Mouse (Mus musculus): Measurements from ENCODE around the gene Cpne5.
"Not testable (repeated sequence)": the region's sequence is repeated elsewhere in the genome, so short reads cannot be mapped to it uniquely, and the experiment has no call there.

Gene Cpne5

DNA sequence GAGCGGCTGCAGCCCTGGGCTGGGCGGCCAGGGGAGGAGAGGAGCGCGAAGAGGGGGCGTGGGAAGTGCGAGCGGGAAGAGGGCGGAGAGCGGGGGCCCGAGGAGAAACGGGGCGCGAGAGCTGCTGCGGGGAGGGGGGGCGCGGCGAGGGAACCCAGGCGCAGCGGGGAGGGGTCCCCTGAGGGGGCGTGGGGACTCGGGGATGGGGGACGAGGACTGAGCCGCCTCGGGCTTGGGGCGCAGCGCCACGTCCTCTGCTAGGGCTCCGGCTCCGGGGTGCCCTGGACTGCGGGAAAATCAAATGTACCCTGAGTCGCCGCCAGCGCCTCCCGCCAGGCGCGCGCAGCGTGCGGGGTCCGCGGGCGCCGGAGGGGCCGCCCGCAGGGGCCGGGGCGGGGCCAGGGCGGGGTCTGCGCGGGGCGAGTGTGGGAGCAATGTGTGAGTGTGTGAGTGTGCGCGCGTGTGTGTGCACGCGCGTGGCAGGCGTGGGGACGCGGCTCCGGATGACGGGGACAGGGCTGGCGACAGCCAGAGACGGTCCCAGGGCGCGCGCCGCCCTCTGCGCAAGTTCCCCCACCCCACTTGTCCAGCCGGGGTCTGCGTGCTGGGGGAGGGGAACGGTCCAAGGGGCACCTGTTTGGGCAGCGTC is at the start of gene Cpne5:
TSS of gene Cpne5 (minus strand) at position 396 of the 649 bp plus-strand sequence.
- DNase-seq (ENCODE audit: low spot score), result no peak

- DNase-seq (ENCODE audit: low spot score), result no peak
These were observed 44.4 kb upstream of the Cpne5 start for GRCm38 (mm10) chr17:29282216-29282952.

DNA sequence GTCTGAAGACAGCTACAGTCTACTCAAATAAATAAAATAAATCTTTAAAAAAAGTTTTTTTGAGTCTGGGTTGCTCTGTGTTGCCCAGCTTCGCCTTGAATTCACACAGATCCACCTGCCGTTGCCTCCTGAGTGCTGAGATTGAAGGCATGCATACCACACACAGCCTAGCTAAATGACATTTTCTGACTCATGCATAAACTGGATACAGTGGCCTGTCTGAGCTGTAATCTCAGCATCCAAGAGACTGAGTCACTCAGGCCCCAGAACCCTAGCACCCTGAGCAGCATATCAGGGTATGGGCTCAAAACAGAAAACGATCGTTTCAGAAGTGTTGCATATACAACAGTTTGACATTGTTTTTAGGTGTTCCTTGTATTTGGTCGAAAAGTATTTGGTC is 43.6 kb upstream of the Cpne5 start:
- DNase-seq (ENCODE audit: low spot score), result no peak

DNA sequence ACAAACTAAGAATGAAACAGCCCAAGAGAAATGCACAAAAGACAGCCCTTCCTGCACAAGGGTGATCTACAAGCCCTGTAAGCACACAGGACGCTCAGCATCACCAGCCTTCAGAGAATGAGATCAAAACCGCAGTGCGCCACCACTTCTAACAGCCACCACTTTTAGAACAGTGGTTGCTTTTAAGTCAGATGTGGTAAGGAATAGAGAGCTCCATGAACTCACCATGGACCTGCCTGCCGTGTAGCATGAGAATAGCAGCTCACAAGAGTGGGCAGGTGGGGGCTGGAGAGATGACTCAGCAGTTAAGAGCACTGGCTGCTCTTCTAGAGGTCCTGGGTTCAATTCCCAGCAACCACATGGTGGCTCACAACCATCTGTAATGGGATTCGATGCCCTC is 42.5 kb upstream of the Cpne5 start:
- DNase-seq (ENCODE audit: low spot score), result no peak

DNA sequence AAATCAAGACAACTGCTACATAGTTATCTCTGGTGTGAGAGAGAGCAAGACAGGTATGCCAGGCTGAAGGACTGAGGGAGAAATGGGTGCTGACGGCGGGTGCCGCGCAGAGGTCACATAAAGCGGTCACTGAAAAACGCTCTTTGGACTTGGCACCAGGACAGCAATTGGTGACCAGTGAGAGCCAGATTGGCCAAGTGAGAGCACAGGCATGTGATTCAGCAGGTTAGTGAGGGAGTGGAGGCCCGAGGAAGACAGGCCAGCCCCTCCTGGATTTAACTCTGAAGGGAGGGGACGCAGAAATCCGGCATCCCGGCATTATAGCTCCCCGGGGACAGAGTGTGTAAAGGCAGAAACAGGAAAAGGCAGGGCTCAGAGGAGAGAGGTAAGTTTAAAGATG is 35.9 kb upstream of the Cpne5 start:
- no peak for DNase-seq (ENCODE audit: low spot score)

DNA sequence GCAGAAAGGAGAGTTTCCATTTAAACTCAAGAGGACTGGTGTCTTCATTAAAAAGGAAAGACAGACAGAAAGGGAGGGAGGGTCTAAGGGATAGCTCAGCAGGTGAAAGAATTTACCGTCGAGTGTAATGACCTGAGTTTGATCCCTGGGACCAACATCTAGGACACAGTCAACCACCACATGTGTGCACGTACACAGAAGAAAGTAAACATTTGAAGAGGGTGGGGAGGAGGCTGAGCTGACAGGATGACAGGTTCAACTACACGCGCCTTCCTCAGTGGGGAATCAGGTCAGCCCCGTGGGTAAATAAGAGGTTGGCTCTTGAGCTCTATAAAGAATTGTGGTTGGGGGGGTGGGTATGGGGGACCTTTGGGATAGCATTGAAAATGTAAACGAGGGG is 35.2 kb upstream of the Cpne5 start:
- no peak for DNase-seq (ENCODE audit: low spot score)

DNA sequence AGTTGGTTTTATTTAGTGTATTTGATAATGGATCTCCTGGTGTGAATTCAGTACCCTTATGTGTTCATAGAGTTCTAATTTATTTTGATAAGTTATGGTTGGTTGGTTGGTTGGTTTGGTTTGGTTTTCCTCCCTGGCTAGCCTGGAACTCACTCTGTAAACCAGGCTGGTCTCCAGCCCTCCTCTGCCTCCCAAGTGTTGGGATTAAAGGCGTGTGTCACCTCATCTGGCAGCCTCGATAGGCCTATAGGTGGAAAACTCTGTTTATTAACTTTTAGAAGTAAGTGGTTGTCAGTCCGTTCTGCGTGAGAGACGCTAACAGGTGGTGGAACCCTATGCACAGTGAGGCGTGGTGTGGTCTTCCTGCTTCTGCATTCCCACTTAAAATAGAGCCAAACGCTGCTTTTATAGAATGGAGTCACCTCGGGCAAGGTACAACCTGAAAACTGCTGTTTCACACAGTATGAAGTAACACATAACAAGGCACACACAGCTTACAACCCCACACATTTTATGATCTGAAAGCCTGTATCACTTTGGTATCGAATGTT is 32.3 kb upstream of the Cpne5 start:
- no peak for DNase-seq (ENCODE audit: low spot score)

GRCm38 (mm10) chr17:29269349-29269706 is 31.4 kb upstream of the Cpne5 start:
- DNase-seq (ENCODE audit: low spot score), result no peak

- DNase-seq (ENCODE audit: low spot score), result peak; percentile 95
These were observed 30.8 kb upstream of the Cpne5 start, which contains the start of gene BC004004 for GRCm38 (mm10) chr17:29268682-29269348. BC004004 (plus strand) TSS chr17:29268788.

- DNase-seq (ENCODE audit: low spot score), result no peak
These were observed 30.1 kb upstream of the Cpne5 start for GRCm38 (mm10) chr17:29267931-29268681.

DNA sequence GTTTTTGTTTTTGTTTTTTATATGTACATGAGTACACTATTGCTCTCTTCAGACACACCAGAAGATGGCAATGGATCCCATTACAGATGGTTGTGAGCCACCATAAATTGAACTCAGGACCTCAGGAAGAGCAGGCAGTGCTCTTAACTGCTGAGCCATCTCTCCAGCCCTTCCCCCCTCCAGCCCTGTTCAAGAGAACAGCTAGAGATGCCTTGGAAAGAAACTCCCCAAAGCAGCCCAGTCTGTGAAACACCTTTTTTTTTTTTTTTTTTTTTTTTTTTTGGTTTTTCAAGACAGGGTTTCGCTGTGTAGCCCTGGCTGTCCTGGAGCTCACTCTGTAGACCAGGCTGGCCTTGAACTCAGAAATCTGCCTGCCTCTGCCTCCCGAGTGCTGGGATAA is 29.1 kb upstream of the Cpne5 start:
- not testable (repeated sequence) for DNase-seq (ENCODE audit: low spot score)

GRCm38 (mm10) chr17:29264760-29265159 is 26.8 kb upstream of the Cpne5 start:
- no peak for DNase-seq (ENCODE audit: low spot score)

GRCm38 (mm10) chr17:29263840-29264633 is 26.1 kb upstream of the Cpne5 start, which contains the start of gene Ppil1:
Ppil1 (minus strand) TSS chr17:29264186.
- DNase-seq (ENCODE audit: low spot score), result peak; percentile 79

DNA sequence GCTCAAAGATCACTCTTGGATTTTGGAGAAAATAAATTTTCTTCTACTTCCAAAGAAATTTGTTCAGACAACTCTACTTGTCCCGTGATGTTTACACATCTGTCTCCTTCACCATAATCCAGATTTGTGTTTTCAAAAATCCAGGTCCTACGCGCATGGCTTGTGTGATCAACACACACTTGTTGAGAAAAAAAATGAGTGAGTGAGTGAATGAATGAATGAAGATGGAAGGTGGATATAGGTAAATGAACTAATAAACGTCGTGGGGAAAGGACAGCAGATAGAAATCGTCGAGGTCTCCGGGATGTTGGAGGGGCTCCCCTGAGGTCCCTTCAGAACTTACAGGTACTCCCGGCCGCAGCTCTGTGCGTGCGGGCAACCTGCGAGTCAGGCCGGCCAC is 25.4 kb upstream of the Cpne5 start:
- no peak for DNase-seq (ENCODE audit: low spot score)

- DNase-seq (ENCODE audit: low spot score), result no peak
These were observed 24.3 kb upstream of the Cpne5 start for GRCm38 (mm10) chr17:29262259-29262649.

DNA sequence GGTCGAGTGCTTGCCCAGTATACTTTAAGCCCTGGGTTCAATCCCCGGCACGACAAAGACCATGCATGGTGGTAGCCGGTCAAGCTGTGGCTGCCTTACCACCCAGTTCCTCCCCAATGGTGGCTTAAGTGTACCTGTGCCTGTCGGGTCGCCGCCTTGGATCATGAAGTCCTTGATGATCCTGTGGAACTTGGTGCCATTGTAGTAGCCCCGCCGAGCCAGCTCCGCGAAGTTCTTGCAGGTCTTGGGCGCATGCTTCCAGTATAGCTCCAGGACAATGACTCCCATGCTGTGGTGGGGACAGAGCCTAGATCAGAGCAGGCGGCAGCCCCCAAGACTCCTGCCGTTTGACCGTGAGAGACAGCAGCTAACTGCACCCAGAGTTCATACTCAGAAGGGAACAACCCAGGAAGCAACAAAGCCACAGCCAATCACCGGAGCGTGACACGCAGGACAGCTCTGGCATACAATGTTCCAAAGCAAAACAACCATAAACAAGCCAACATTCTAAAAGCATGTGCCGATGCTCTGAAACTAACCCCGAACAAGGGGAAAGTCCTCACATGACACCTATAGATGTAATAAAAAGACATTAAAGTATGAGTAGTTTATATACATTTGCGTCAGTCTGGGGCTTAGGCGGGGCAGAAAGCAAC is 23.8 kb upstream of the Cpne5 start:
- DNase-seq (ENCODE audit: low spot score), result no peak

- no peak for DNase-seq (ENCODE audit: low spot score)
These were observed 22.5 kb upstream of the Cpne5 start for GRCm38 (mm10) chr17:29260501-29260900.

GRCm38 (mm10) chr17:29259489-29259888 is 21.5 kb upstream of the Cpne5 start:
- peak; percentile 77 for DNase-seq (ENCODE audit: low spot score)

GRCm38 (mm10) chr17:29258921-29259320 is 21.0 kb upstream of the Cpne5 start:
- no peak for DNase-seq (ENCODE audit: low spot score)

DNA sequence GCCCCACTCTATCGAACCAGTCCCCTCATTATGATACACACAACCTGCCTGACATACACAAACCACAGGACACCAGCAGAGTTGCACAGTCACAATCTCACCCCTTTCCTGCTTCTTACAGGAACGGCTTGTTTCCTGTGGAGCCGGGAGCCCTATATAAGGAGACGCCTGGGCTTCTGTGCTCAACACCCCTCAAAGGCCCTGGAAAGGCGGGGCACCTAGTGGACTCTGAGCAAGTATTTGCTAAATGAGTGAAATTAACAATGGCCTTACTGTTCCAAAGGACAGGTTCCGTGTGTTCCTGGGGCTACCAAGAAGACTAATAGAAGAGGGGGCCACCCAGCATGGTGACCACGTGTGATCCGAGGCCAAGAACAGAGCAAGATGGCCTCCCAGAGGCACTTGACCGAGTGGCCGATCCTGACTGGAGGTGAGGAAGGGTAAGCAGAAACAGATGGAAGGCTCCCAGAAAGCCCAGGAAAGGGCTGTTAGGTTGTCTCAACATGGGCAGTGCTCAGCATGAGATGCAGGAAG is 20.1 kb upstream of the Cpne5 start:
- no peak for DNase-seq (ENCODE audit: low spot score)
